Mouse (Mus musculus): ENCODE measurements around the gene Pum2.

GRCm38 (mm10) chr12:8759779-8760178 is 85.8 kb downstream of the Pum2 start:
- TF ChIP-seq CTCF (IDR thresholded peaks at IDR 0.05; ENCODE audit: low read depth, low read length) (no peak), POLR2A (IDR thresholded peaks at IDR 0.05; ENCODE audit: extremely low read depth, insufficient read depth, low read length) (no peak)
